Mouse (Mus musculus) embryonic facial prominence, embryonic 14.5 days (tissue): ENCODE measurements around the gene Tnfaip6. TPM values are rescaled to one million over a fixed set of nuclear protein-coding genes. Genes with fewer than 3 reads are reported as not detected.
"Not testable (repeated sequence)": the region's sequence is repeated elsewhere in the genome, so short reads cannot be mapped to it uniquely, and the experiment has no call there.

Experiments
- ATAC-seq: fragments of 200-750 bp; cut with Nextera tagmentation; 2 replicates; pipeline ENCODE4 v1.8.0; 2017; ENCODE audit warnings: low read depth, moderate number of reproducible peaks, moderate TSS enrichment
- DNase-seq: peaks from one replicate; pipeline ENCODE4 v3.0.0-alpha.2; 2015; ENCODE audit warnings: low spot score
- H3K27ac ChIP-seq: fragments of 300-500 bp; sonication (generic); replicated peaks from 2 replicates; pipeline ENCODE4 v1.5.1; 2014; ENCODE audit warnings: low read depth, mild to moderate bottlenecking, low read length, moderate library complexity
- H3K27me3 ChIP-seq: fragments of 300-500 bp; sonication (generic); replicated peaks from 2 replicates; pipeline ENCODE4 v1.6.1; 2014; ENCODE audit warnings: low read length; ENCODE audit not compliant: control insufficient read depth, insufficient read depth
- H3K36me3 ChIP-seq: fragments of 300-500 bp; sonication (generic); 2 replicates; pipeline ENCODE4 v1.6.1; 2014; ENCODE audit warnings: low read length, mixed read lengths; ENCODE audit not compliant: control insufficient read depth, insufficient read depth
- H3K4me1 ChIP-seq: fragments of 300-500 bp; sonication (generic); 2 replicates; pipeline ENCODE4 v1.6.1; 2014; ENCODE audit warnings: antibody characterized with exemption, low read length; ENCODE audit not compliant: control insufficient read depth, insufficient read depth
- H3K4me2 ChIP-seq: fragments of 300-500 bp; sonication (generic); 2 replicates; pipeline ENCODE4 v1.6.1; 2014; ENCODE audit warnings: low read depth, mild to moderate bottlenecking, low read length, moderate library complexity, mixed read lengths
- H3K4me3 ChIP-seq: fragments of 300-500 bp; sonication (generic); 2 replicates; pipeline ENCODE4 v1.5.1; 2014; ENCODE audit warnings: low read depth, mild to moderate bottlenecking, low read length
- H3K9ac ChIP-seq: fragments of 300-500 bp; sonication (generic); 2 replicates; pipeline ENCODE4 v1.6.1; 2014; ENCODE audit warnings: low read depth, mild to moderate bottlenecking, low read length, moderate library complexity, mixed read lengths
- H3K9me3 ChIP-seq: fragments of 300-500 bp; sonication (generic); 2 replicates; pipeline ENCODE4 v1.6.1; 2016; ENCODE audit warnings: low read length; ENCODE audit not compliant: control insufficient read depth
- WGBS: fragments of 180-500 bp; shearing (Covaris S2); extraction: QIAGEN DNeasy Blood & Tissue Kit; methylation state at CpG from one replicate; pipeline ENCODE4 v1.1.7; 2014; 5-methylcytosine and 5-hydroxymethylcytosine counted together
- polyA plus RNA-seq: library from polyadenylated mRNA; unstranded; fragments of >200 nt; fragmentation: Nextera tagmentation; extraction: Ambion mirVana; gene quantifications from 2 replicates; pipeline ENCODE4 v1.2.1, GENCODE M21; 2014

Gene Tnfaip6
- 22.7 and 23.4 TPM in 2 replicates for polyA plus RNA-seq

DNA sequence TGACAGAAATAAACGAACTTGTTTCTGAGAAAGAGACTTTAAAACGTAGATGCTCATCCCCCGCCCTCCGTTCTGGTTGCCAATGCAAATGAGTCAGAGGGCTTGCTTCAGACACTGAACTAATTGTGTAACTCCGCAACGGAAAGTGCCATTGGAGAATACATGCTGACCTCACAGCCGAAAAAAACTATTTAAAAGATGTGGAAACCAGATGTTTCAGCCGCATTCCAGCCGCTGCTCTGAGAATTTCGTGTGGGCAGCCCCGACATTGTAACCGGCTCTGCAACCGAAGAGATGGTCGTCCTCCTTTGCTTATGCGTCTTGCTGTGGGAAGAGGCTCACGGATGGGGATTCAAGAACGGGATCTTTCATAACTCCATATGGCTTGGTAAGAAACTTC is at the start of gene Tnfaip6:
Gene Tnfaip6 (plus strand): TSS at position 128 of the 400 bp plus-strand sequence.
- Histone ChIP-seq H3K4me1 (peaks cover 3% of the 10 kb centered on the region), H3K9ac (peak within 1 kb of the TSS; percentile 62), H3K4me2 (peak within 1 kb of the TSS; percentile 60), H3K36me3 (no peaks in the 10 kb centered on the region), H3K27ac (peak within 1 kb of the TSS; percentile 82), H3K9me3 (no peaks in the 10 kb centered on the region), H3K4me3 (peak within 1 kb of the TSS; percentile 52), H3K27me3 (no peaks in the 10 kb centered on the region)
- WGBS: 1% methylated on average over 17 of the region's 17 CpGs
- ATAC-seq: peak; percentile 74
- peak; percentile 96 for DNase-seq

DNA sequence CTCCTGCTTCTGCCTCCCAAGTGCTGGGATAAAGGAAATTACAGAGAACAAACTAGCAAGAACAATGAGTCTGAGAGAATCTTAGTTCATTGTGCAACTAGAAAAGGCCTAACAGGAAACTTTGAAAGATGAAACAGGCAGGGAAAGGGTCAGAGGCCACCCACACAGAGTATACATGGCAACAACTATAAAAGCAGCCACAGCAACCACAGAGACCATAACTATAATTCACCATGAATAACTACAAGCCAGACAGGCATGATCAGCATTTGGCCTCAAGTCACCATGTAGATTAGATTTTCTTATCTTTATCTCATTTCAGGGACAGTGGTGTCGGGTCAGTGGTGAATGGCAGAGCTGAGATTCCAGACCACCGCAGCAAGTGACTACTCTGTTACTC is 48.2 kb upstream of the Tnfaip6 start:
- no peak for ATAC-seq
- 72% methylated on average over 2 of the region's 2 CpGs for WGBS
- H3K4me2 ChIP-seq: no peak overlapping the region
- H3K36me3 ChIP-seq: no peaks in the 10 kb centered on the region
- no peaks in the 10 kb centered on the region for H3K9me3 ChIP-seq
- no peaks in the 10 kb centered on the region for H3K27me3 ChIP-seq
- no peak overlapping the region for H3K27ac ChIP-seq
- H3K4me3 ChIP-seq: no peak overlapping the region
- no peak overlapping the region for H3K9ac ChIP-seq
- DNase-seq: no peak
- H3K4me1 ChIP-seq: no peaks in the 10 kb centered on the region

DNA sequence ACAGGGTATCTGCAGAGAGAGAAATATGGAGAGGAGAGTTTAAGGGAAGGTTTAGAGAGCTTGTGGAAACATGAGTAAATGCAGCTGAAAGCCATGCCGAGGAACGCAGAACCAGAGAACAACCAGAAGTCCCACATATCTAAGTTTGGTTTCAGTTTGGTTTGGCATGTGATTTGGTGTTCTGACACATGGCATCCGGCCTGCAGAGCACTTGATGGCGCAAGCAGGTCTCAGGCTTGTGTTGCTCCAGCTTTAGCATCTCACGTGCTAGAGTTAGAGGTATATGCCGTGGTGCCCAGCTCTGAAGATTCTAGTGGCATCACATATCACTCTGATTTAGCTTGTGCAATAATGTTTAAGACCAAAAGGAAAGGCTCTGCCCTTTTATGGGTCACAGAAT is 46.4 kb upstream of the Tnfaip6 start:
- no peaks in the 10 kb centered on the region for H3K36me3 ChIP-seq
- no peaks in the 10 kb centered on the region for H3K27me3 ChIP-seq
- WGBS: 90% methylated on average over 6 of the region's 6 CpGs
- no peak overlapping the region for H3K9ac ChIP-seq
- no peak for ATAC-seq
- H3K4me2 ChIP-seq: no peak overlapping the region
- no peaks in the 10 kb centered on the region for H3K9me3 ChIP-seq
- H3K4me1 ChIP-seq: no peaks in the 10 kb centered on the region
- DNase-seq: no peak
- no peak overlapping the region for H3K4me3 ChIP-seq
- no peak overlapping the region for H3K27ac ChIP-seq

DNA sequence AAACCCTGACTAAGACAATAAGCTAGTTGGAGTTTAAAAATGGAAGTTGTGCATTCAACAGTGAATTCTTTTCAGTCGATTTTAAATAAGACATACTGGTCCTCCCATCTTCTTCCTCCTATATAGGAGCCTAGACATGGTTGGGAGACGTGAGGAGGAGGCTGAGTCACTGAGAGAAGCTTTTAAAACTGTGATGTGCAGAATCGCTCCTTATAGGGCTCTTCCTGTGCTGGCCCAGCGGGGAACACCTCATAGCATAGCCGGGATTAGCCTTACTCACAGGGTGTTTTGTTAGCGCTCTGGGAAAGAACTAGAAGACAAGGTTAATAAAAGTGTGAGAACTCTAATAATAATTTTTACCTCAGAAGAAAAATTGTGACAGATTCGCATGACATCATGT is 37.8 kb upstream of the Tnfaip6 start:
- 54% methylated on average over 7 of the region's 7 CpGs for WGBS
- ATAC-seq (no peak), DNase-seq (no peak)
- Histone ChIP-seq H3K9me3 (no peaks in the 10 kb centered on the region), H3K4me3 (no peak overlapping the region), H3K4me2 (no peak overlapping the region), H3K27me3 (no peaks in the 10 kb centered on the region), H3K9ac (no peak overlapping the region), H3K4me1 (no peaks in the 10 kb centered on the region), H3K36me3 (no peaks in the 10 kb centered on the region), H3K27ac (no peak overlapping the region)

DNA sequence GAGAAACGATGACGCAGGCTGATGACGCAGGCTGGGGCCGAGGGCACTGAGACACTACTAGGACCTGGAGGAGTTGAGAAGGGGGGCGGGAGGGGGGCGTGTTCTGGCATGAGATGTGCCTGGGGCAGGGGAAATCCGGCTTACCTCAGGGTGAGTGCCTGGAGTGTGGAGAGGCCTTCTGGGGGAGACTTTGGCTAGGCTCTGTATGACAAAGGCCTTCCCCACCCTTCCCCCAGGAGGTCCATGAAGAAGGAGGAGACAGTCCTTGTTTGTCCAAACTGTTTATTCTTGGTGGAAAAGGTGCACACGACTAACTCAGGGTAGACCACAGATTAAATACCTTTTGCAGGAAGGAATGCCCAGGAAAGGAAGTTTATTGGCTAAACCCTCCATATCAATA is 36.3 kb upstream of the Tnfaip6 start:
- Histone ChIP-seq H3K27ac (no peak overlapping the region), H3K9ac (no peak overlapping the region), H3K4me2 (no peak overlapping the region), H3K4me3 (no peak overlapping the region), H3K36me3 (no peaks in the 10 kb centered on the region), H3K9me3 (no peaks in the 10 kb centered on the region), H3K27me3 (no peaks in the 10 kb centered on the region), H3K4me1 (peaks cover under 1% of the 10 kb centered on the region; the same call in 1 of the 2 replicates)
- ATAC-seq (no peak), DNase-seq (no peak)
- WGBS: 87% methylated on average over 8 of the region's 8 CpGs

DNA sequence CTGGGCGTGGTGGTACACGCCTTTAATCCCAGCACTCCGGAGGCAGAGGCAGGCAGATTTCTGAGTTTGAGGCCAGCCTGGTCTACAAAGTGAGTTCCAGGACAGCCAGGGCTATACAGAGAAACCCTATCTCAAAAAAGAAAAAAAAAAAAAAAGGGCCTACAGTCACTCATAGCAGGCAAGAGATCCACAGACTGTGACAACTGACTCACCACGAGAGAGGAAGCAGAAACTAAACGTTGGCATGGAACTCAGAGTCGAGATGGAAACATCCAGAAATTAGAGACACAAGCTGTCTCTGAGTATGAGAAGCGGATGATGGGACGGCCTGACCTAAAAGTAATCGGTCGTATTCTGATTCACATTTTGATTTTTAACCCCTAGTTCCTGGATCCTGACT is 35.5 kb upstream of the Tnfaip6 start:
- H3K4me2 ChIP-seq, H3K4me3 ChIP-seq, H3K4me1 ChIP-seq, H3K27ac ChIP-seq, DNase-seq, H3K27me3 ChIP-seq, H3K9me3 ChIP-seq, H3K36me3 ChIP-seq, H3K9ac ChIP-seq, ATAC-seq: not testable (repeated sequence)
- WGBS: 87% methylated on average over 10 of the region's 10 CpGs

DNA sequence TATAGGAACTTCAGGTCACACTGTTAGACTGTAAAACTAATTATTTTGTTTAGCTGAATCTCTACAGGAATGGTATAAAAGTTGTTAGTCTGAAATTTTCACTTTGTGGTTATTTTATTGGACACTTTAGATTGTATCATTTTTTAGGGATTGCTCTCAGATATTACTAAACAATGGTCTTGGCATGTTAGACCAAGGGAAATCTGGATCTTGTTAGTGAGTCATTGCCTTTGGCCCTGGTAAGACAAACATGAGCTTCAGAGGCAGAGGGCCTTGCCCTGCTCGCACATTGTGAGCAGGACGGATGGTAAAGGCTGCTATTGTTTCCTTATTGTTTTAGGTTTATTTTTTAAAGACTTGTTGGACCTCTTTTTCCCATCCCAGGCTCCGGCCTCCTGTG is 31.4 kb upstream of the Tnfaip6 start:
- H3K27me3 ChIP-seq: no peaks in the 10 kb centered on the region
- WGBS: 28% methylated on average over 3 of the region's 3 CpGs
- DNase-seq: peak; percentile 81
- H3K4me3 ChIP-seq: no peak overlapping the region
- no peak overlapping the region for H3K9ac ChIP-seq
- H3K27ac ChIP-seq: 0 out of 2 replicates have a peak overlapping the region, but pooled peaks have one; percentile 28
- peaks cover 5% of the 10 kb centered on the region; the same call in 1 of the 2 replicates for H3K4me1 ChIP-seq
- ATAC-seq: 0 out of 2 replicates have a peak, but pooled peaks have one; percentile 55
- no peaks in the 10 kb centered on the region for H3K36me3 ChIP-seq
- no peaks in the 10 kb centered on the region for H3K9me3 ChIP-seq
- H3K4me2 ChIP-seq: no peak overlapping the region

DNA sequence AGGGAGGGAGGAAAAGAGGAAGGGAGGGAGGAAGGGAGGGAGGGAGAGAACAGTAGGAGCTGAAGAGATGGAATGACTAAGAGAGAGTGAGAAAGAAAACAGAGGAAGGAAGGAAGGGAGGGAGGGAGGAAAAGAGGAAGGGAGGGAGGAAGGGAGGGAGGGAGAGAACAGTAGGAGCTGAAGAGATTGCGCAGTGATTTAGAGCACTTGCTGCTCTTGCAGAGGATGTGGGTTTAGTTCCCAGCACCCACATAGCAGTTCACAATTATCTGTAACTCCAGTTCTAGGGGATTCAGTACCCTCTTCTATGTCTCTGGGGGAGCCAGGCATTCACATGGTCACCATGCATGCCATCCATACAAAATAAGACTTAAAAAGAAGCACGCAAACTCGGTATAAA is 26.0 kb upstream of the Tnfaip6 start:
- H3K9me3 ChIP-seq, H3K36me3 ChIP-seq, H3K9ac ChIP-seq, H3K4me1 ChIP-seq, ATAC-seq, H3K4me2 ChIP-seq, H3K27ac ChIP-seq, H3K4me3 ChIP-seq, DNase-seq, H3K27me3 ChIP-seq: not testable (repeated sequence)
- 84% methylated on average over 3 of the region's 3 CpGs for WGBS

DNA sequence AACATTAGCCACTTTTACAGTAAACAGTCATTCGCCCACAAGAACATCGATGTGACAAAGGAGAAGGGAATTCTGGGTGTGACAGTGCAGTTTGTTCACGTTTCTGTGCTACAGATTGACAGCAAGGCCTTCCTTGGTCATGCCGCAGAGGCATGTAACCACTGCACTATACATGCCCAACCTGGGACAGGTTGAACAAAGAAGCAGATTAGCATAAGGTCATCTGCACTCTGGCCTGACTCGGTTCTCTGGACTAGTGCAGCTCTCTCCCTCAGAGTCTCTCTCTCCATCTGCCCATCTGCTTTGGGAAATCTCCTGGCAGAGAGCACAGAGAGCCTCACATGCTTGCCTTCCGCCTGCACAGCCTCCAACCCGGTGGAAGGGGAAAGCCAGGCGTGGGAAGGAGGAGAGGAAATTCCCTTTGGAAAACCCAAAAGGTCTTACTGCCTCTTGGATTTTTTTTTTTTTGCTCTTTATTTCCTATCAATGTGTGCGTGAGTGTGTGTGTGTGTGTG is 24.4 kb upstream of the Tnfaip6 start:
- 59% methylated on average over 9 of the region's 9 CpGs for WGBS
- DNase-seq: no peak
- ATAC-seq: no peak

More for the DNA sequence above, 24.4 kb upstream of the Tnfaip6 start:
- Histone ChIP-seq H3K4me2 (no peak overlapping the region), H3K9ac (no peak overlapping the region), H3K4me3 (no peak overlapping the region), H3K27me3 (no peaks in the 10 kb centered on the region), H3K9me3 (no peaks in the 10 kb centered on the region), H3K4me1 (no peaks in the 10 kb centered on the region), H3K27ac (no peak overlapping the region), H3K36me3 (no peaks in the 10 kb centered on the region)
